Mouse (Mus musculus) liver, postnatal 0 days (tissue): Measurements from ENCODE around the gene Hist1h4n.
"Not testable (repeated sequence)": the region's sequence is repeated elsewhere in the genome, so short reads cannot be mapped to it uniquely, and the experiment has no call there.

Experiments
- CTCF ChIP-seq: sonication (generic); IDR thresholded peaks from 2 replicates; pipeline ENCODE4 v1.5.1; 2016; ENCODE audit warnings: antibody characterized with exemption, low read depth
- EP300 ChIP-seq: IDR thresholded peaks from 2 replicates; pipeline ENCODE4 v1.6.1; 2016; ENCODE audit warnings: antibody characterized with exemption, low read depth, mild to moderate bottlenecking

GRCm38 (mm10) chr13:21782361-21783254 lies 49.4 kb downstream of the Hist1h4n start:
- not testable (repeated sequence) for TF ChIP-seq CTCF
- TF ChIP-seq EP300 = 0 out of 2 replicates have a peak, but pooled peaks have one; percentile 25
